In genomic region chr15:86194676-86195453, GRCm38 (mm10) we compare ENCODE assay signal across 7 mouse cellular contexts. TPM values are rescaled to one million over a fixed set of nuclear protein-coding genes. Genes with fewer than 3 reads are reported as not detected.
DNase-seq lines count a peak whose midpoint lies in the region; ATAC-seq lines count a peak whose summit lies in the region.
"Not testable (repeated sequence)": the region's sequence is repeated elsewhere in the genome, so short reads cannot be mapped to it uniquely, and the experiment has no call there.

No protein-coding gene starts in this region.

- peak; percentile 97 for ATAC-seq in forebrain, embryonic 11.5 days (replicated peaks; ENCODE audit: low FRiP score)
- ATAC-seq in heart, embryonic 13.5 days (ENCODE audit: extremely low read depth, insufficient number of reproducible peaks, low FRiP score, low TSS enrichment): peak; percentile 90
- peak; percentile 91 for ATAC-seq in inflammation-experienced regulatory T-cells, adult 6 months
- ATAC-seq in limb, embryonic 15.5 days (ENCODE audit: insufficient number of reproducible peaks, low FRiP score, low TSS enrichment, low read depth): peak; percentile 89
- ATAC-seq in megakaryocyte-erythroid progenitor cell, adult 5-6 weeks (replicated peaks; ENCODE audit: low FRiP score, low TSS enrichment, poor library complexity, severe bottlenecking): peak; percentile 97
- peak; percentile 84 for ATAC-seq in neutrophil, adult 5-6 weeks (ENCODE audit: extremely low read depth, insufficient number of reproducible peaks, low FRiP score, poor library complexity, severe bottlenecking)

- H3K27ac ChIP-seq in forebrain, embryonic 11.5 days (ENCODE audit: low read depth, low read length); heart, embryonic 13.5 days (replicated peaks); limb, embryonic 15.5 days: not testable (repeated sequence)

- not testable (repeated sequence) for H3K9me3 ChIP-seq in forebrain, embryonic 11.5 days (ENCODE audit: control insufficient read depth, low read length); heart, embryonic 13.5 days; limb, embryonic 15.5 days

- H3K27me3 ChIP-seq in forebrain, embryonic 11.5 days (ENCODE audit: control insufficient read depth, insufficient read depth, low read length); limb, embryonic 15.5 days: not testable (repeated sequence)
- peaks cover 27% of the 10 kb centered on the region for H3K27me3 ChIP-seq in heart, embryonic 13.5 days (replicated peaks)

- not testable (repeated sequence) for H3K4me1 ChIP-seq in forebrain, embryonic 11.5 days (replicated peaks; ENCODE audit: control insufficient read depth, insufficient read depth, low read length); heart, embryonic 13.5 days; limb, embryonic 15.5 days

- H3K4me2 ChIP-seq in forebrain, embryonic 11.5 days (ENCODE audit: low read depth, low read length, severe bottlenecking); heart, embryonic 13.5 days; limb, embryonic 15.5 days: not testable (repeated sequence)

- WGBS in forebrain, embryonic 11.5 days: 78% methylated on average over 55 of the region's 55 CpGs
- 61% methylated on average over 55 of the region's 55 CpGs for WGBS in heart, embryonic 13.5 days
- WGBS in limb, embryonic 15.5 days: 74% methylated on average over 55 of the region's 55 CpGs

- not testable (repeated sequence) for H3K9ac ChIP-seq in forebrain, embryonic 11.5 days (ENCODE audit: low read length); heart, embryonic 13.5 days; limb, embryonic 15.5 days

- H3K36me3 ChIP-seq in forebrain, embryonic 11.5 days (ENCODE audit: control insufficient read depth, insufficient read depth, low read length); heart, embryonic 13.5 days; limb, embryonic 15.5 days: not testable (repeated sequence)

- DNase-seq in adrenal gland, postnatal 14 days: peak; percentile 44
- not testable (repeated sequence) for DNase-seq in forebrain, embryonic 11.5 days (ENCODE audit: low spot score)

- H3K4me3 ChIP-seq in forebrain, embryonic 11.5 days (ENCODE audit: low read depth, low read length); heart, embryonic 13.5 days; limb, embryonic 15.5 days: not testable (repeated sequence)

RNA-seq across cellular contexts. Expression of gene Cerk, which starts 8.9 kb away (rescaled TPM):
- 31.5 and 33.0 TPM in 2 replicates for total RNA-seq in adrenal gland, postnatal 14 days (2021)
- 17.4 and 19.1 TPM in 2 replicates for polyA plus RNA-seq in forebrain, embryonic 11.5 days (2014; fragmentation: Nextera tagmentation; extraction: Ambion mirVana)
- polyA plus RNA-seq in heart, embryonic 13.5 days (2015; fragmentation: Nextera tagmentation; extraction: Ambion mirVana): 12.4 and 13.2 TPM in 2 replicates
- polyA plus RNA-seq in inflammation-experienced regulatory T-cells, adult 6 months (2017; shearing (Covaris generic)): 1 to 10 TPM; 2.3 to 6.6 (median 5.9) TPM
- 15.3 and 17.7 TPM in 2 replicates for polyA plus RNA-seq in limb, embryonic 15.5 days (2015; fragmentation: Nextera tagmentation; extraction: Ambion mirVana)
- total RNA-seq in megakaryocyte-erythroid progenitor cell, adult 5-6 weeks (2014; fragmentation: Nextera tagmentation): 5.6 and 7.1 TPM in 2 replicates
- total RNA-seq in megakaryocyte-erythroid progenitor cell, adult 5-6 weeks (2017): 3.5 and 6.1 TPM in 2 replicates
- 114 and 127 TPM in 2 replicates for total RNA-seq in neutrophil, adult 5-6 weeks (2017)

RNA-seq across cellular contexts. Expression of gene Tbc1d22a, which starts 19.4 kb away (rescaled TPM):
- 26.8 and 32.0 TPM in 2 replicates for total RNA-seq in adrenal gland, postnatal 14 days (2021)
- 8.7 and 9.3 TPM in 2 replicates for polyA plus RNA-seq in forebrain, embryonic 11.5 days (2014; fragmentation: Nextera tagmentation; extraction: Ambion mirVana)
- 8.8 and 9.1 TPM in 2 replicates for polyA plus RNA-seq in heart, embryonic 13.5 days (2015; fragmentation: Nextera tagmentation; extraction: Ambion mirVana)
- polyA plus RNA-seq in inflammation-experienced regulatory T-cells, adult 6 months (2017; shearing (Covaris generic)): 10 to 100 TPM; 10.6 to 12.5 (median 11.6) TPM
- polyA plus RNA-seq in limb, embryonic 15.5 days (2015; fragmentation: Nextera tagmentation; extraction: Ambion mirVana): 12.4 TPM in 2 replicates
- 13.0 and 13.7 TPM in 2 replicates for total RNA-seq in megakaryocyte-erythroid progenitor cell, adult 5-6 weeks (2014; fragmentation: Nextera tagmentation)
- total RNA-seq in megakaryocyte-erythroid progenitor cell, adult 5-6 weeks (2017): 12.5 and 13.5 TPM in 2 replicates
- total RNA-seq in neutrophil, adult 5-6 weeks (2017): 23.2 and 38.2 TPM in 2 replicates
